Mouse (Mus musculus) left cerebral cortex, adult 9 months (tissue): Measurements from ENCODE around the gene Tff1.
A peak's percentile ranks its signal among the peaks of the same experiment; 100 is the strongest.

ENCODE experiments used
- DNase-seq, 2 experiments: peaks; one replicate each; pipeline ENCODE4 v3.0.0; 2022; ENCODE audit warnings: low spot score in 2 of 2

Tff1 gene

DNA sequence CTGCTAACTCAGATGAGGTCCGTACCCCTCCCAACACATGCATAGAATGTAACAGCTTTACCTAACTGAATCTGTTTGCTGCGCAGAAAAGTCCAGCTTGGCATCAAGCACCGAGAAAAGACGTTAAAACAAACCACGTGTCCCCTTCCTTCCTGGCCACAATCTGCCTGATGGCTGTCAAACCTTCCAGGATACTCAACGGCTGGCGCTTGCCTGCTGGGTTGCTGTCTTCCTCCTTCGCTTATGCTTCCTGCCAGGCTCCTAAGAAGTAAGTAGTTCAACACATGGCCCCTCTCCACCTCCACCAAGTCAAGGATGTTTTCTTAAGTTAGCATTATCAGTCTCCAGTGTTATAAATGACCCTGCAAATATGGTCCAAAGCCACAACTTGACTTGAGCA lies 11.3 kb downstream of the Tff1 start:
- no peak for DNase-seq

DNA sequence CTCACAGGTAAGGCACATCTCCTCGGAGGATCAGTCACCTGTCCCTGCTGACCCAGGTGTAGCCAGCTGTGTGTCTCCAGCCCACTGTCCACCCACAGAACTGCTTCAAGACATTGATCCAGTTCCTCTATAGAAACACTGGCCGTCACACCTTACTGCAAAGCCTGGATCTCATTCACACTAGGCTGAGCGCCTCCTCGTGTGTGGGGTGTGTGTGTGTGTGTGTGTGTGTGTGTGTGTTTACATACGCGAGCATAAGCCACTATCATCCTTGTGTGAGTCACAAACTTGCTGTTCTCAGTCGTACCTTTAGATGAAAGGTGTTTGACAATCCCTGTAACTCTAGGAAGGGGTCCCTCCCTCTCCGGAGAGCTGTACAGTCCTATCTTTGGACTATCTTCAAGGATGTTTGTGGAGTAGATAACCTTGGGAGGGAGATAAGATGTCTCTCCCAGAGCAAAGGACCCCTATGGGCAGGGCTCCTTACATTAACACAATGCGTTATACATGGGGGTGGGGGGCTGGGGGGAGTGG lies 12.0 kb downstream of the Tff1 start:
- no peak for DNase-seq

DNA sequence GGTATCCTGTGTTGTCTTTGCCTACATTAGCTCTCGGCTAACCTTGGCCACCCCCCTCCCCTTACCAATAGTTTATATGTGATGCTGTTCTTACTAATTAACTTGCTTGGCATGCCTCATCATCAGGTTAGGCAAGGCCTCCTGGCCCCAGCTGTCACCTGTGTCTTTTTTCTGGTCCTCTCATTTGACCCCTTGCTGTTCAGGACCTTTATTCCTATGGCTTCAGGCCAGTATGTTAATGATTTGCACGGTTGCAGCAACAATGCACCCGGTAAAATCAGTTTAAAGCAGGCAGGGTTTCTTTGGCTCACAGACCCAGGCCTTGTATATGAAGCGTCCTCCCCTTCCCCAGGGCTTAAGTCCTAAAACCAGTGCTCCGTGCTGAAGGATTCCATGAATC lies 12.6 kb downstream of the Tff1 start:
- DNase-seq, result no peak

- DNase-seq, result no peak
Measured at GRCm38 (mm10) chr17:31145998-31146397, 19.1 kb downstream of the Tff1 start.

DNA sequence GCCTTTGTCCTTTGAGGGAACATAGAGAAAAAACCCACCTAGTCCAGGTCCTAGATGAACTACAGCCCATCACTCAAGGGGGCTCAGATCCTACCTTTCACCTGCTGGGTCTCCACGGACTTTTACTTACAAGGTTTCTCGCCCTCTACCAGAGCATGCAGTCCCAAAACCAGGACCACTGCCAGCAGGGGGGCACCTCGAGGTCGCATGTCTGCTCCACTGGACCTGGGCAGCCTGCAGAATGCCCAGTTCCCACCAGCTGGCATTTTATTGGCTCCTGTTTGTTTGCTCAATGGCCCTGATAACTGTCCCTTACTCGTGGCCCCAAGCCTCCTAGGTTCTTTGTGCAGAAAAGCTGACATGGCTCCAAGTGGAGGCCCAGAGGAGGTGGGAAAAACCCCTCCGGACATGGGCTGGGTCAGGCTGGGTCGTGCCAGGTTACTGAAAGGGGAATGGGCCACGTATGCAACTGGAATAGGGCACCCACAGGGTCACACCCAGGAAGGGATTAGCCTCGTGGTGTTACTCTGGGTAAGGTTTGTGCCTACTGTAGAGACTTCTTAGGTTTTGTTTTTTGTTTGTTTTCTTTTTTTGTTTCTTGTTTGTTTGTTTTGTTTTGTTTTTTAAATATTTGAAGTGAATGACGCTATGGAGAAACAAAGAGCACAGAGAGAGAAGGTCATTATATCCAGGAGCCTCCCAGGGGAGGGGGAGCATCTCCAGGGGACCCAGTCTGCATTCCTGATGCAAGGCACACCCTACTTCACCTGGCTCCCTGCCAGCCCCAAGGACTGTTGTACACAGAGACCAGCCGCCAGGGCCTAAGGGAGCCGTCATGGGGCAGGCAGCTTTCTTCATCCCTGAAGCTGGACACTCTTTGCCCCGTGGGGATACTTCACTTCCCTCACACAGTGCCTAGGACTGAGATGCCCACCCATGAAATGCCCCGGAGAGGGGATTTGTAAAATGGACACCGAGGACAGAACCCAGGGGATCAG lies 20.7 kb downstream of the Tff1 start, which contains the start of gene Tff2:
Gene Tff2, minus strand, starts transcription at position 243 of the 998 bp plus-strand sequence.
- DNase-seq, result no peak

DNA sequence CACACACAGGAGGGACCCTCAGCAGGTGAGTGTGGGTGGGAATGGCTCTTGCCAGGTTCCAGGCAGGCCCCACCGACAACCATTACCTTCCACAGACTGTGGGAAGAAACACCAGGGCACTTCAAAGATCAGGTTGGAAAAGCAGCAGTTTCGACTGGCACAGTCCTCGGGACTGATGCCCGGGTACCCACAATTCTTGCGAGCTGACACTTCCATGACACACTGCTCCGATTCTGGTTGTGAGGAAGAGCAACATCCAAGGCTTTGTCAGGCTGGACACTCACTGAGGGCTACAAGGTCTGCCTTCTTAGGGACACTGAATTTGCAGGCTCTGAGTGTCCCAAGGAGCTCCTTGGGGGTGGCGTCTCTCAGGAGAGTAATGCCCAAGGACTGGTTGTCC lies 23.0 kb downstream of the Tff1 start:
- no peak for DNase-seq

DNA sequence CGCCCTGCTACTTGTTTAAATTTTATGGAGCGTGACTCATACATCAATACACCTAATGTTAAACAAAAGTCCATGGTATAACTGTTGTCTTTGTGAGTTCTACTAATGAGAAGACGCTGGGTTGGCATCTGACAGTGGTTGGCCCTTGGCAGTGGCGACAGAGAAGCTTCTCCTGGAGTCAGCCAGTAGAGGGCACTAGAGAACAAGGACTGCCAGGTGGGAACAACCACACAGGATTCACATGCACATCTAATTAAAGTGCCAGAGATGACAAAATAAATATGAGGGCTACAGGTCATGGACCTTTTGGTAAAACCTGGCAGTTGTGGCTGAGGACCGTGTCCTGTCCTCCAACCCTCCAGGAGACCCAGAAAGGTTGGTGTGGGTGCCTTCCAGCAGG lies 26.7 kb downstream of the Tff1 start:
- peak in 1 of 2 experiments; percentile 42 for DNase-seq

DNA sequence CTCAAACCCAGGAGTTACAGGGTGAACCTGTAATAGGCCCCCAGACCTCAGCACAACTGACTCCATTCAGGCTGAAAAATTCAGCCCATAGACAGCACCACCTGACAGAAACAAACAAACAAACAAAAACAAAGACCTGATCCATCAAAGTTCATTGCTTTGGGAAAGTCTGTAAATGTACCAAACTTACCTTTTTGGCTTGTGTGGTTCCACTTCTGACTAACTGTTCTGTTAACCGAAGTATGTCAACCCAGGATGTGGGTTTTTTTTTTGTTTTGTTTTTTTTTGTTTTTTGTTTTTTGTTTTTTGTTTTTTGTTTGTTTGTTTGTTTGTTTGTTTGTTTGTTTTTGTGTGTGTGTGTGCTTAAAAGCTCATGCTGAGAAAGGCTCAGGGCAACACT lies 28.3 kb downstream of the Tff1 start:
- no peak for DNase-seq

DNA sequence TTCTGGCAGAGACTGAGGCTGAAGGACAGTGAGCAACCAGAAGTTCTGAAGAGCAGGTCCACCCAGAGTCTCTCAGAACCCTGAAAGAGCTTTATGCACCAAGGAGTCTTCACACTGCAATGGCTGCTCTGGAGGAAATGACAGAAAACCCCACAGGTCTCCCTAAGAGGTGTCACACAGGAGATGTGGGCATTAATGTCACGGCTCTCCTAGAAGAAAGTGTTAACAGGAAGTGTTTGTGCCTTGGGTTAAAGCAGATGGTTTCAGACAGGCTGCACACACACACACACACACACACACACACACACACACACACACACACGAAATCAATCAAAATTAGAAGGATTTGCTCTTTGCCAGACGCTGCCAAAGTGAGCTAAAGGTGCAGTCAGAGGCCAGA lies 28.8 kb downstream of the Tff1 start:
- no peak for DNase-seq

- DNase-seq, result no peak
Measured at GRCm38 (mm10) chr17:31134913-31135312, 30.2 kb downstream of the Tff1 start.

DNA sequence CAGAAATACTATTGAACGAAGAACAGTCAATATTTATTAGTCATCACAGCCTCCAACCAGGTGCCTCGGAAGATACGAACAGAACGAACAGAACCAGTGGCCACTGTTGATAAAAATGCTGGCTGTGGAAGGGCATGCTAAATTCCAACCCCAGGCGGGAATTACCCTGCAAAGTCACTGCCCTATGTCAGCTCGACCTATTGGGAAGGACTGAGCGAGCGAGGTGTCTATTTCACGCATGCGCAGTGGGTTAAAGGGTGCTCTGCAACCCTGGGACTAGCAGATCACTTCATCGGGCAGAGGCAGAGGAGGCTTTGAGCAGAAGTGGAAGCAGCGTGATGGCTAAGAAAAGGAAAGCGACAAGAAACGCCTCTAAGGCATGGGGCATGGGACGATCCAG lies 31.3 kb downstream of the Tff1 start:
- DNase-seq, result no peak

DNA sequence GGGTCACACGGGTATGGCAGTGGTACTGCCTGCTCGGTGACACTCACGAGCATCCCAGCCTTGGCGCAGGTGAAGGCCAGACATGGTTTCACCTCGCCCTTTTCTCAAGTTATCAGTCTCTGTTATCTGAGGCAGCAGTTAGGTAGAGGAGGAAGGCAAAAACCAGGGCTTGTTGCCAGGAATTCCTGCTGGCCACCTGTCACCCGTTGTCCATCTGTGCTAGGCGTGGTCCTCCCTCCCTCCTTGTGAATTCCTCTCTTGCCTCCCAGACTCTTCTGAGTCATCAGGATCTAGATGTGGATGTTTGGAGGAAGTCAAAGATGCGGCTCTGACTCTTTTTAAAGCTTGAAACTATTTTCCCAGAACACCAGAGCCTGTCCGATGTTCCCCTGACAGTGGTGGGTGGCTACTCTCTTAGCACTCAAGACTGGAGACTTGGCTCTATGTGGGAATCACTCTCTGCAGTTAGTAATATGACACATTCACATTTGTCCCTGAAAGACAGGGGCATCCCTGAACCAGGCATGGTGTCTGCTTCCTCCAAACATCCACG lies 33.7 kb downstream of the Tff1 start:
- DNase-seq, result peak in 1 of 2 experiments; percentile 67

DNA sequence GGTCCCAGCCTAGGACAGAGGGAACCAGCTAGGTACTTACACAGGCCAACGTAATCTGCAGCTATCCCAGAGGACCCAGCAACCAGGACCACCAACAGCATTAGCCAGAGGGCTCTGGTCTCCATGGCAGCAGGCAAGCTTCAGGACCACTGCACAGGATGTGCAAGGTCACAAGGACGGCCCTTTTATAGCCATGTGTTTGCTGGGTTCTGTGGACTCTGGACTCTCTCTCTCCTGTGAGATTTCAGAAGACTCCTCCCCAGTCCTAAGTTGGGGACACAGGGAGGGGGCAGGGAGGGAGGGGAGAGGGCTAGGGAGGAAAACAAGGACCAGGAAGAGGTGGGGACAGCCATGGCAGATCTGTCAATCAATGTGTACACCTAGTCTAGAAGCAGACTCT lies 35.6 kb downstream of the Tff1 start, which contains the start of gene Tff3:
Gene Tff3, minus strand, starts transcription at position 195 of the 400 bp plus-strand sequence.
- no peak for DNase-seq

DNA sequence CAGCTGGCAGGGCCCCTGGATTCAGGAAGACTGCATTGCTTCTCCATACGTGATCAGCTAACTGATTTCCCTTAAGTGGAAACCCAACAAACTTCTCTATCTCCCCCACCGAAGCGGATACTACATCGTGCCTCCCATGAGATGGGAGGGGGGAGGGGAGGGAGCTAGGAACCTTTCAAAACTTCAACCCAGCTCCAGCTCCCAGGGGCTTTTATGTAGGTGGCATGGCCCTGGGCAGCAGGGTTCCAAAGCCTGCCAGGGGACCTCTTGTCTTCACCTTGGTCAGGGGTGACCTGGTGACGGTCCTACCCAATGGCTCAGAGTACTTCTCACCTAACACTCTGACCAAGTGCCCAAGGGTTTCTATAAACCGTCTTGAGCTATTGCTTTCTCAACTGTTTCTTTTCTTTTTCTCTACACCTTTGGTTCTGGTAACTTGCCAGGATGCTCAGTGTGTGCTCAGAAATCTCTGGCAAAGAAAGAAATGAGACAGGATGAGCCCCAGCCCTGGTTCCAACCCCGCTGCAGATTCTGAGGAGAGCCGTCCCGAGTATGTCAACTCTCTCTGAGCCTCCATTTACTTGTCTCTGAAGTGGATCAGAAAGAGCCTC lies 36.3 kb downstream of the Tff1 start:
- no peak for DNase-seq

DNA sequence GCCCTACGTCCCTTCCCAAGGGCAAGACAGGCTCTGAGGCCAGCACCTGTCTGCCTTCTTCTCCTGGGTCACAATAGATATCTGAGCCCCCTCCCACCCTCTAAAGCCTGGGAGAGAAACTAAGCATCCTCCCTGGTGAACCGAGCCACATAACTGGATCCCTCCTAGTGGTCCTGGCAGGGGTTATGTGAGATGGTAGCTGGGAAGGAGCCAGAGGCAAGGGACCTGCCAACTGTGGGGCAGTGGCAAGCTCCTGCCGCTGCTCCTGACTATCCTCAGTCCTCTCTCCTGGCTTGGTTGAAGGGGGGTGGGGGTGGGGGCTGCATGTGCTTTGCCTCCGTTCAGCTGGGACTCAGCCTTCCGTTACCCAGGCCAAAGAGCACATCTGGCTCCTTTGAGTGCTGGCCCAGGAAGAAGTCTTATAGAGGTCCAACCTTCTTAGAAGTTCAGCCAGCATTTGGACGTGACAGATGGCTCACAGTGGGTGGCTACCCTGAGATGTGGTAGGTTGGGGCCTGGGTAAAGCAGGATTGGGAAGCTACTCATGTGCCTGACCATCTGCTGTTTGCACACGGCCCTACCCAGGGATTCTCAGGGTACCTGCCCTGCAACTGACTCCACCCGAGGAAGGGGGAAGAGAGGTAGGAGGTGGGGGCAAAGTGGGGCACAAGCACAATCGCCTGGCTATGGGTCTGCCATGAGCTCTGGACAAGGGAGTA lies 39.4 kb downstream of the Tff1 start:
- peak in 1 of 2 experiments; percentile 62 for DNase-seq

GRCm38 (mm10) chr17:31121975-31122374 lies 43.1 kb downstream of the Tff1 start:
- DNase-seq, result no peak

DNA sequence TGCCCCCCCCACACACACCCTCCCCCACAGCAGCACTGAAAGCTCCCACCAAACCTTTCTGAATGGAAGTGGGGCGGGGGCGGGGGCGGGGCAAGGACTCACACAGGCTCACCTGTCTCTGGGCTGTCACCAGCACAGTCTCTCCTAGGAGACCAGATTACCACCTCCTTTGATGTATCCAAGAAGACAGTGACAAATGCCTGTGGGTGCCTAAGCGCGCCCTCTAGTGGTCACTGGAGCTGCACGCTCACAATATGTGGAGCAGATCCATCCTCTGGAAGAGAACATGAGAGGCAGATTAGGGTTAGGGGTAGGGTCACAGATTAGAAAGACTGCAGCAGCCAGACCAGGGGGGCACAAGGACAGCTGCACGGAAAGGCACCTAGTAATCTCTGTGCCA lies 45.6 kb downstream of the Tff1 start:
- peak in 1 of 2 experiments; percentile 87 for DNase-seq

DNA sequence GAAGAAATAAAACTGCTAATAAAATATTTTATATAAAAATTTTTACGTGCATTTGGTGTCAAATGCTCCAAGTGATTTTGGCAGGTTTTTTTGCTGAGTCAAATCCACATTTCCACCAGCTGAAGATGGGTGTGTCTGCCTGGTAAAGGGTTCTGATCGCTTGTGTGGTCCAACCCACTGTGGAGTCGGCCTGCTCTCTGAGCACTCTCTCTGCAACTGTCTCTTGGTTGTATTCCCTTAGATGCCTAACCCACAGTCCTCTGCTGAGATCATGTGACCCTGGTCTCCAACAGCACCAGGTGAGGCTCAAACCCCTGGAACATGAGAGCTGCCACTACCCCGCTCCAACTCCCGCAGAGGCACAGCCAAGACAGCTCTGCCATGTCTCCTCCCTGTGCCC lies 47.1 kb downstream of the Tff1 start:
- DNase-seq, result no peak

- DNase-seq, result no peak
Measured at GRCm38 (mm10) chr17:31116063-31116462, 49.0 kb downstream of the Tff1 start.

DNA sequence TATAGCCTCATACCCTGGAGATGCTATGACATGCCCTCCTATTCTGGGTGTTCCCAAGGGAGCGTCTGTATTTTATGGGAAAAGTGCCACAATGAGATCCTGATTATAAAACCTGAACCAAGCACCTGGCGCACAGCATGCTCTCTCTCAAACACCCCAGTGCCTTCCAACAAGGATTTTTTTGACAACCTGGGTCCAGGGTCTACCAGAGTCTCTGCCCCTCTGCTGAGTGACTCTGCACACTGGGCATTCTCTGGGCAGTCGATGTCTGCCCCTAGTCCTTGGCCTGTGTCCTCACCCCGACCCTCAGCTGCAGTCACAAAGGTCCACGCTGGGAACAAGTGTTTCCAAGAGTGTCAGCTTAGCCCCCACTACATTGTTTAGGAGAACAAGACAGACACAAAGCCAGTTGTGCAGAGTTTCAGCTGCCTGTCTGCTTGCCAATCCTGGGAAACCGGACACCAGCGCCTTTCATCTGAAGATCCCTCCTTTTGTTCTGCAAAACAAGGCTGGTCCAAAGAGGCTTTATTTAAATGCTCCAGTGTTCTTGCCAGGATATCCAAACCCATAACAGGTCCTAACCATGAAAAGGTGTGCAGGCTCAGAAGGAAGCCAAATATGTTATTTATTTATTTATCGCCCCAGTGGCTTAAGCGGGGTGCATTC lies 51.8 kb downstream of the Tff1 start:
- peak in 1 of 2 experiments; percentile 39 for DNase-seq
